Mouse (Mus musculus): ENCODE data around the gene Mkrn1.

GRCm38 (mm10) chr6:39419851-39420721 is at the start of gene Mkrn1:
- TF ChIP-seq CTCF (IDR thresholded peaks at IDR 0.05; ENCODE audit: low read depth) (no peak), EP300 (IDR thresholded peaks at IDR 0.05; ENCODE audit: low read depth) (no peak)
